Mouse (Mus musculus) ES-E14 (cell line): ENCODE measurements around the gene Uck2. TPM values are rescaled to one million over a fixed set of nuclear protein-coding genes. Genes with fewer than 3 reads are reported as not detected.

Experiments used
- DNase-seq: peaks from one replicate; pipeline ENCODE4 v3.0.0-alpha.2; 2013; ENCODE audit warnings: low read depth, low spot score
- H3K27ac ChIP-seq: 2 replicates; pipeline ENCODE4 v1.5.1; 2012; ENCODE audit warnings: low read depth, mild to moderate bottlenecking, low read length, moderate library complexity, mixed read lengths; ENCODE audit not compliant: poor library complexity, insufficient read depth, severe bottlenecking
- H3K36me3 ChIP-seq: 2 replicates; pipeline ENCODE4 v1.6.1; 2012; ENCODE audit warnings: mild to moderate bottlenecking, low read length, moderate library complexity, mixed read lengths; ENCODE audit not compliant: control insufficient read depth, poor library complexity, insufficient read depth, severe bottlenecking
- H3K4me1 ChIP-seq, 2 experiments: fragments of 150-350 bp in 1 of 2; sonication (generic) in 1 of 2; 2 replicates each; pipeline ENCODE4 v1.6.1; 2012; ENCODE audit warnings: low read length in 2 of 2, mild to moderate bottlenecking in 1 of 2, mixed read lengths in 1 of 2; ENCODE audit not compliant: control insufficient read depth in 2 of 2, insufficient read depth in 2 of 2, poor library complexity in 1 of 2
- H3K4me3 ChIP-seq, 2 experiments: fragments of 150-350 bp in 1 of 2; sonication (generic) in 1 of 2; 2 replicates each; pipeline ENCODE4 v1.5.1; 2012; ENCODE audit warnings: low read length in 2 of 2, low read depth in 1 of 2, mild to moderate bottlenecking in 1 of 2, mixed read lengths in 1 of 2; ENCODE audit not compliant: insufficient read depth in 1 of 2, poor library complexity in 1 of 2, severe bottlenecking in 1 of 2
- H3K9ac ChIP-seq: 2 replicates; pipeline ENCODE4 v1.6.1; 2012; ENCODE audit warnings: low read depth, mild to moderate bottlenecking, low read length, mixed read lengths; ENCODE audit not compliant: poor library complexity, insufficient read depth, severe bottlenecking
- H3K9me3 ChIP-seq: fragments of 150-350 bp; sonication (generic); 2 replicates; pipeline ENCODE4 v1.6.1; 2012; ENCODE audit warnings: low read depth, mild to moderate bottlenecking, low read length; ENCODE audit not compliant: control insufficient read depth, insufficient read depth
- CHD2 ChIP-seq: IDR thresholded peaks from 2 replicates; pipeline ENCODE4 v1.6.1; 2014; ENCODE audit warnings: mild to moderate bottlenecking, low read depth, low read length, inconsistent platforms
- HCFC1 ChIP-seq: IDR thresholded peaks from 2 replicates; pipeline ENCODE4 v1.6.1; 2012; ENCODE audit warnings: low read length, inconsistent platforms, borderline replicate concordance; ENCODE audit not compliant: insufficient read depth
- MAFK ChIP-seq: IDR thresholded peaks from 2 replicates; pipeline ENCODE4 v1.6.1; 2014; ENCODE audit warnings: mild to moderate bottlenecking, low read depth, low read length, inconsistent platforms; ENCODE audit not compliant: insufficient read depth
- ZC3H11A ChIP-seq: IDR thresholded peaks from 2 replicates; pipeline ENCODE4 v1.6.1; 2012; ENCODE audit warnings: low read depth, mild to moderate bottlenecking, inconsistent platforms, low read length, borderline replicate concordance
- ZNF384 ChIP-seq: IDR thresholded peaks from 2 replicates; pipeline ENCODE4 v1.6.1; 2012; ENCODE audit warnings: low read depth, low read length, inconsistent platforms
- in situ Hi-C, 2 experiments: fragments of 600-800 bp; cut with MboI; formaldehyde crosslinking; loops; one replicate each; pipeline ENCODE4 v1.15.1; 2025; ENCODE audit warnings: low sequenced_read_pairs in 2 of 2, inconsistent platforms in 1 of 2; ENCODE audit not compliant: unreplicated experiment in 2 of 2
- total RNA-seq: library from RNA; depleted of rRNA; stranded (reverse); fragments of 300-350 nt; gene quantifications from 2 replicates; pipeline ENCODE4 v1.2.3, GENCODE M21; 2012

Uck2 gene
- total RNA-seq, 1 experiment, result 158 TPM

GRCm38 (mm10) chr1:167271304-167271703 lies 13.8 kb downstream of the Uck2 start:
- no peak for TF ChIP-seq CHD2
- no peak for TF ChIP-seq MAFK
- TF ChIP-seq HCFC1, result no peak
- TF ChIP-seq ZNF384, result no peak
- no peak for TF ChIP-seq ZC3H11A
- Histone ChIP-seq H3K4me1 (peaks cover 22 to 47% of the 10 kb centered on the region in 2 experiments), H3K36me3 (peaks cover 9% of the 10 kb centered on the region; the same call in 1 of the 2 replicates), H3K9me3 (no peaks in the 10 kb centered on the region), H3K27ac (peak overlapping the region; percentile 78), H3K4me3 (peak overlapping the region; percentile 22 to 47; a peak in 3 of 4 replicates), H3K9ac (no peak overlapping the region)
- no peak for DNase-seq
- in situ Hi-C loops, result no loop called here

GRCm38 (mm10) chr1:167270342-167271111 lies 14.6 kb downstream of the Uck2 start:
- Histone ChIP-seq H3K4me1 (peaks cover 21 to 49% of the 10 kb centered on the region in 2 experiments), H3K9me3 (no peaks in the 10 kb centered on the region), H3K36me3 (peaks cover 12% of the 10 kb centered on the region; the same call in 1 of the 2 replicates), H3K9ac (peak overlapping the region; percentile 37; the same call in 1 of the 2 replicates), H3K27ac (peak overlapping the region; percentile 78), H3K4me3 (peak overlapping the region; percentile 22 to 47; a peak in 3 of 4 replicates)
- peak; percentile 83 for DNase-seq
- in situ Hi-C loops, result no loop called here
- TF ChIP-seq HCFC1, result no peak
- 0 out of 2 replicates have a peak, but pooled peaks have one; percentile 28 for TF ChIP-seq MAFK
- TF ChIP-seq ZC3H11A, result no peak
- peak; percentile 85 for TF ChIP-seq CHD2

GRCm38 (mm10) chr1:167269856-167270270 lies 15.3 kb downstream of the Uck2 start:
- Histone ChIP-seq H3K36me3 (peaks cover 16% of the 10 kb centered on the region; the same call in 1 of the 2 replicates), H3K9me3 (no peaks in the 10 kb centered on the region), H3K4me1 (peaks cover 18 to 50% of the 10 kb centered on the region in 2 experiments), H3K9ac (peak overlapping the region; percentile 30; the same call in 1 of the 2 replicates), H3K4me3 (peak overlapping the region; percentile 22 to 34; a peak in 2 of 4 replicates), H3K27ac (peak overlapping the region; percentile 78; the same call in 1 of the 2 replicates)
- in situ Hi-C loops, result no loop called here
- no peak for DNase-seq
- no peak for TF ChIP-seq HCFC1
- no peak for TF ChIP-seq ZNF384
- TF ChIP-seq MAFK, result no peak
- no peak for TF ChIP-seq ZC3H11A
- no peak for TF ChIP-seq CHD2

GRCm38 (mm10) chr1:167269350-167269811 lies 15.7 kb downstream of the Uck2 start:
- DNase-seq, result no peak
- Histone ChIP-seq H3K4me1 (peaks cover 18 to 53% of the 10 kb centered on the region in 2 experiments), H3K9me3 (no peaks in the 10 kb centered on the region), H3K36me3 (peaks cover 19% of the 10 kb centered on the region; the same call in 1 of the 2 replicates), H3K9ac (peak overlapping the region; percentile 4; the same call in 1 of the 2 replicates), H3K4me3 (peak overlapping the region; percentile 7 to 34; a peak in 1 of 4 replicates), H3K27ac (peak overlapping the region; percentile 58; the same call in 1 of the 2 replicates)
- in situ Hi-C loops, result no loop called here
- TF ChIP-seq MAFK (no peak), ZC3H11A (no peak), HCFC1 (no peak), CHD2 (no peak), ZNF384 (no peak)
